Mouse (Mus musculus): ENCODE results near the gene Uevld.

GRCm38 (mm10) chr7:46986646-46987045, 28.3 kb upstream of the Uevld start:
- no peak for TF ChIP-seq POLR2A (IDR thresholded peaks at IDR 0.05; ENCODE audit: low read depth, low read length)
- no peak for TF ChIP-seq CTCF (IDR thresholded peaks at IDR 0.05; ENCODE audit: extremely low read depth, insufficient read length, insufficient replicate concordance, low read depth, low read length)
